Mouse (Mus musculus) CH12F3 (cell line): Measurements from ENCODE around the gene Zdhhc6.

Experiments
- in situ Hi-C: fragments of 300-500 bp; cut with MboI; formaldehyde crosslinking; loops from 2 replicates; pipeline ENCODE4 v1.14.3; 2020; ENCODE audit warnings: low sequenced_read_pairs

The Zdhhc6 gene

DNA sequence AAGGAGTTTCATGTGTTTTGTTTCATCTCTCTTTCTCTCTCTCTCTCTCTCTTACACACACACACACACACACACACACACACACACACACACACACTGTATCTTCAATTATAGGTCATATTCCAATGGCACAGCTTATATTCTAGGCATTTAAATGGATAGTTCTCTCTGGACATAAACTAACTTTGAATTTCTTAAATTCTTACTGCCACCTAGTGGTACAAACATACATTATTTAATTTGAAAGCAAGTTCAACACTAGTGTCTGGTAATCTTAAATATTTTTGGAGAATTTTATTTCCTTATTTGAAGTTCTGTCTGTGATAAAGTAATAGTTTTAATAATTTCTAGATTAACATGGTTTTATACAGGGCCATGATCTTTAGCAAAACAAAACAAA is 10.8 kb downstream of the Zdhhc6 start:
- in situ Hi-C loops: no loop called here

DNA sequence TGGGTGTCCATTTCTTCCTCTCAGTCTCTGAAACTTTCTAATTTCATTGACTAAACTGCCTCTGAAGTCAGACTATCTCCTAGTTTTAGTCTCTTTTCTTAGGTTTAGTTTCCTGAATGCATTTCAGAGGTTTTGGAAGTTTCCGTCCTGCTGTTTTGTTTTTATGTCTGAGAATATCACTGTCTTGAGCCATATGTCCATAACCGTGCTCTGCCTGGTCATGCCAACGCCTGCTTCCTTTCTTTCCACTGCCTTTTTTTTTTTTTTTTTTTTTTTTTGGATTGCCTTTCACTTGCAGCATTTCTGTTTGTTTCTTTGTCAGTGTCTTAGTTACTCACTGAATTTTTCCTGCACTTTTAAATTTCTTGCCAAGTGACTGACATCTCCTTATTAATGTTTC is 15.3 kb downstream of the Zdhhc6 start:
- in situ Hi-C loops: no loop called here

DNA sequence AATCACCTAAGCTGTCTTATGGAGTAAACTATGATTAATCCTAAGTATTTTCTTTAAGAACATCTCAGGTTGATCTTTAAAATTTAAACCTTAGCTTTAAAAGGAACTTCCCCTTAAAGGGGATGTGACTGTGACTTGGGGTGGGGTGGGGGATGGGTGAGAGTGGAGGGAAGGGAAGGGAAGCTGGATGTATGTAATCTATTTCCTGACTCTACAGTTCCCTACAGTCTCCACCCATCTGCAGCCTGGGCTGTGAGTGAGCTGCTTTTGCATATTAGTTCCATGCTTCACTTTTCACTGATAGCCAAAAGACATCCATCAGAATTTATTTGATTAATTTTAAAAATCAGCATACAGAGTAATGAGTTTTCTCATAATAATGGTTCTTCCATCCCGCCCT is 16.5 kb downstream of the Zdhhc6 start:
- in situ Hi-C loops: no loop called here

DNA sequence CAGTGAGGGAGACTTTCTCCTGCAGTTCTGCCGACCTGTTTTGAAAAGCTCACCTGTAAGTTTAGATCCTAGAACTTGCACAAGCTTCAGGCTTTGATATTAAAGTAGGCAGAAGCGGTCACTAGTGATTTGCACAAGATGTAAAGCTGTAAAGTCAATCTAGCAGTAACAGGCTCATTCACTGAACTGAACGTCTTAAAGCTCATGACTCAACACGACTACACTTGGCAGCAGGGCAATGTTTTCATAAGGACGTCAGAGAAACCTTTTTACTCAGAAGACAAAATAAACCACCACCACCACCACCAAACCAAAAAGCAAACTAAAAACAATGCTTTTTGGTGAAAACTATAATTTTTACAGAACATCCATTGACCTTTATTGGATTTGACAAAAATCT is 17.9 kb downstream of the Zdhhc6 start:
- in situ Hi-C loops: no loop called here

DNA sequence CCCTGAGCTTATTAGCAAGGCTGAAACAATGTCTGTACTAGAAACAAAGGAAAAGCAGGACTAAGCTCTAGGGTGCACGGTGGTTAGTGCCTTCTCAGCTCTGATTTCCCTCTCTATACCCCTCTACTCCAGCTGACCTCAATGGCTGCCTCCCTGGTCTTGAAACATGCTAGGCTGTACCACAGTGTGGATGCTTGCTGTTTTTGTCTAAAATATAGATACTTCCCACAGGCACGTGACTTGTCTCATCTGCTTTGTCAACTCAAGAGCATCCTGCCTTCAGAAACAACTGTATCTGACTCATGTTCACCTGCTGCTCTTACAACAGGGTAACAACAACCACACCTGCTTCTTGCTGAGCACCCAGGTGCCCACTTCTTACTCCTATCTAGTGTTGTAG is 18.3 kb downstream of the Zdhhc6 start:
- in situ Hi-C loops: no loop called here

DNA sequence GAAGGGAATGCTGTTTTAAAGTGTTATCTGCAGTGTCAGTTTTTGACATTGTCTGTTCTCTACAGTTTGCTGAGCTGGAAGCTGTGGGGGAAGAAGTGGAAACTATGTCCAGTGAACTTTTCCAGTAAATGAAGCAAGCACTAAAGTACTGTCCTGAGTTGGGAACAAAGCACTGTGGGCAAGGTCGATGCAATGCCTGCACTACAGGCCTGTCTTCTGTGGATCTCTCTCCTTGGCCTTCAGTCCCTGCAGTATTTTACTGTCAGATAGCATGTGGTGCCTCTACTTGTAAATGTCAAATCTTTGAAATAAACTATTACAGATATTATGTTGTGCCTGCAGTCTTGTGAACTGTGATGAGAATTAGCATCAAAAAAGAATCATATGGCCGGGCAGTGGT is 19.5 kb downstream of the Zdhhc6 start:
- in situ Hi-C loops: no loop called here

DNA sequence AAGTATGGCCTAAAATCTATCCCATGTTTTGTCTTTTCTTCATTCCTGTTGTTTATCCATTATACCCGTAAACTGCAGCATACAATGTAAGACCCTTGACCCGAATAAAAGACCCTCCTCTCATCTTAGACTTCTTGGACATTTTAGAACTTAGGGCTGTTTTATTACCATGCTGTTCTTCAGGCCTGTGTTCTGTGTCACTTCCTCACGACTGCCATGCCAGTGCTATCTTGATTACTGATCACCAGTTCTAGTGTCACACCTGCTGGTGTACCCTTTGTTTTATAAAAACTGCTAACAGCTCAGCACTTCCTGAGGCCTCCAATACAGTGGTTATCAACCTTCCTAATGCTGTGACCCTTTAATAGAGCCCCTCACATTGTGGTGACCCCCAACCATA is 20.3 kb downstream of the Zdhhc6 start:
- in situ Hi-C loops: no loop called here

DNA sequence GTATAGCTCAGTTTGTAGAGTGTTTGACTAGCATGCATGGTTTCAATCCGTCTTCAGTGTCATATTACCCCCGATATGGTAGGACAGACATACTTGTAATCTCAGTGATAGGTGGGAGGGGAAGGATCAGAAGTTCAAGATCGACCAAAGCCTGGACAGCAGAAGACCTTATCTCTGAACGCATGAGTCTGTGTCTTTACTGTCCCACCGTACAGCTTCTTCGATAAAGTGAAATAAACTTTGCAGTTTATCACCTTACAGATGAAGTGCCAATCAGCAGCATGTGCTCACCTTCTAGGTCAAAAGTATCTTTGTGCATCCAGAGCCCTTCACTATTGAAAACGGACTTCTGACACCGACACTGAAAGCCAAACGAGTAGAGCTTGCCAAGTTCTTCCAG is 20.8 kb downstream of the Zdhhc6 start:
- in situ Hi-C loops: no loop called here

DNA sequence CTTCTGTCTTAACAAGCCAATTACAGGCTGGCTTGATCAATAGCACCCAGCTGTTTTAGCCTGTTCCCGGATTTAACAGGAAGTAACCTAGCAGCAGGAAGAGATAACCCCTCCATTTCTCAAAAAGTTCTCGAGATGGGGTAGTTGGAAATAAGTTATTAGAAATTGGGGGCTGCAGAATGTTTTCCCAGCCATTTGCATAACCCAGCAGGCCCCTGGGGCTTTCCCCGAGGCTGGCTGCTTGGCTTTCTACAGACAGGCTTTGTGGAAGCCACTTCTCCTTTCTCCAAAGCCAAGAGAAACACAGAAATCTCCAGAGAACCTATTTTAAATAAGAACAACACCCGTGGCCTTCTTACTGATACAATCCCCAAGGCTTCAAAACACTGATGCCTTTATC is 22.7 kb downstream of the Zdhhc6 start:
- in situ Hi-C loops: no loop called here

DNA sequence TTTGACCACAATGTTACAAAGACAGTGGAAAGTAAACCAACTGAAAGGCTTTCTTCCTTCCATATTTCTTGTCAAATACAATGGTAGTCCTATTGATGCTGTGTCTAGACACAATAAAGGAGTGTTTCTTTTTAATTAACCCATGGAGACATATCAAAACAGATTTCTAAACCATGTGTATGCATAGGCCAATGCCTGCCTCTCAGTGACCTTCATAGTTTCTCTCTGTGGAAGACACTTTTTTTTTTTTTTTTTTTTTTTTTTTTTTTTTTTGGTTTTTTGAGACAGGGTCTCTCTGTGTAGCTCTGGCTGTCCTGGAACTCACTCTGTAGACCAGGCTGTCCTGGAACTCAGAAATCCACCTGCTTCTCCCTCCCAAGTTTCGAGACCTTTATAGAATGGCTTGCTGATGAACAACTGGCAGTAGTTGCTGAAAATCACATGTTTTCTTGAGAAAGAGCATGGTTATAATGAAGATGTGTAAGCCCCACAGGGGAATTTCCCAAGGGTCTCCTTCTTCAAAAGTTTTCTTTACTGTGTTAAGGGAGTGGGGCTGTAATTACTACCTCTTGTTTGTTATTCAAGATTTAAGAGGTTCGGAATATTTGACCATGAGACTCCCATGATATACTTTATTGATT is 23.5 kb downstream of the Zdhhc6 start:
- in situ Hi-C loops: no loop called here

DNA sequence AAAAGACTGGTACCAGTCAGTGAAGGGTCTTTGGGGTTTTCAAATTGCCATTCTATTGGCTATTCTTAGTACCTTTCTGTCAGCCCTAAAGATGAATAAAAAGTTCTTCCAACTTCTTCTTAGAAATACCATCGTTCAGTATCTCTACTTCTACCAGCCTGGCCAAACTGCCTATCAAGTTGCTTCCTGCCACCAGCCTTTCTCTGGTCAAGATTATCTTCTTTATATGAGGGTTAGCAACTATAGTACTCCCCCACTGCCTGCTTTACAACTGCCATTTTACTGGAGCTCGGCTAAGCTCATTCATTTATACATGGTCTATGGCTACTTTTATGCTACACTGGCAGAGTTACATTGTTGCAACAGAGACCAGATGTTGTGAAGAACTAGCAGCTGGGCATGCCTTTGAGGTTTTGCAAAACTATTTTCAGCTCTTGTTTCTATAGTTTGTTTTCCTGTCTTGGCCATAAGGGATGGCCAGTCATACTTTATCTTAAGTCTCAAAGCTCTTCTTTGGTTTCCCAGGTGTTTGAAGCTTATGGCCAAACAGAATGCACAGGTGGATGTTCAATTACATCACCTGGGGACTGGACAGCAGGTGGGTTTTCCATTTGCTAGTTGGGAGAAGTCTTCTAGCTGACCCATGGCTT is 25.1 kb downstream of the Zdhhc6 start:
- in situ Hi-C loops: no loop called here

DNA sequence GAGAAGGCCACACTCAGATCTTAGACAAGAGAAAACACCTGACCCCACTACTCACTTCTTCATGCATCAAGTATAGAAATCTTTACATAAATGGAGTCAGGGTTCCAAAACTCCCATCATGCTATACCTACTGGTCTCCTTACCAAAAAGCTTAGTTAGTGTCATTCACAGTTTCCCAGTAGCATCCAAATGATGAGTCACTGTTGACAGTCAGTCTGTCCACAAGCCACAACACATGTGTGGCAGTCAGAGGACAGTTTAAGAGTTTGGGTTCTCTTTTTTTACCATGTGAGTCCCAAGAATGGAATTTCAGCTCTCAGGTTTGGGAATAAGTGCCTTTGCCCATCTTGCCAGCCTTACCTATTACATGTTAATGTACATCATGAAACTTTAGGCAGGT is 26.9 kb downstream of the Zdhhc6 start:
- in situ Hi-C loops: no loop called here

DNA sequence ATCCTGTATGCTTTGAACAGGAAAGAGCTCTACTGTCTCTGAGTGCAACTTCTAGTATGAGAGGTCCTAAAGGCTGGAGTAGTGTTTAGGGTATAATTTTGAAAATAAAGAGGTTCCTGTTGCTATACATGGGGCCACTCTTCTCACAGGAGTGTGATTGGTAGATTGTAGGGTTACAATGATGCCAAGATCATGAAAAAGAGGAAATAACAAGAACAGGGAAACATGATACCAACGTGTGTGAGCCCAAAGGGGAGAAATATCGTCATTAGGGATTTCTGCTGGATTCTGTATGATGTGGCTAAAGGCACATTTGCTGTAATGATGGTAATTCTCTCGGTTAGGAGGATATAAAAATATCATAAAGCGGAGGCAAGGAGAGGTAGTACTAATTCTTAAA is 29.8 kb downstream of the Zdhhc6 start:
- in situ Hi-C loops: no loop called here

DNA sequence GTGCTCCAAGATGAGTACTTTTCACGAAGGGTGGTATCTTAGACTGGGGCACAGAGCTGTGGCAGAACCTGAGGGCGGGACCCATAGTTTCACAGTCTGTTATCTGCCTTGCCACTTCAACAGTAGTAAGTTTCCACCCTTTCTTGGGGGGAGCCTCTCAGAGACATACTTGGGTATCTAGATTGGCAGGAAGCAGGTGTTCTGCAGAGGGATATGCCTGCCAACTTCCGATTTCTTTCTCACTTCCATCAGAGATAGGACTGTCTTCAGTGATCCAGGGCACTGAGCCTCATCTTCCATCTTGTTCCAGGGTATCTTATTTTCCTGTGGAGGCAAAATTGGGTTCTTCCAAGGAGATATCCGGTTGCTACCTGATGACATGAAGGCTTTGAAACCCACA is 31.7 kb downstream of the Zdhhc6 start:
- in situ Hi-C loops: no loop called here

DNA sequence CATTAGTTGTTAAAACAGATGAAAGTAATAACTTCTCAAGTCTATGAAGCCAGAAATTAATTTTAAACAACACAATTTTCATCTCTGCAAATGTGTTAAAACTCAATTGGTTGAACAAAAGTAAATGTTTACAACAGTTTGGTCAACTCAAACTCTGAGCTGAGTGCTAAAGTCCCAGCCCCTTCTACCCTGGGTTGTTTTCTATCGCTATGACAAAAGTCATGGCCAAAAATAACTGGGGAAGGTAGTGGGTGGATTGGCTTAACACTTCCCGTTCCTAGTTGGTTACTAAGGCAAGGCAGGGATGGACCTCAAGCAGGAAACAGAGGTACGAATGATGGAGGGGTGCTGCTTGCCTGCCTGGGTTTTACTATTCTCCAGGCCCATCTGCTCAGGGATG is 39.1 kb downstream of the Zdhhc6 start:
- in situ Hi-C loops: no loop called here

DNA sequence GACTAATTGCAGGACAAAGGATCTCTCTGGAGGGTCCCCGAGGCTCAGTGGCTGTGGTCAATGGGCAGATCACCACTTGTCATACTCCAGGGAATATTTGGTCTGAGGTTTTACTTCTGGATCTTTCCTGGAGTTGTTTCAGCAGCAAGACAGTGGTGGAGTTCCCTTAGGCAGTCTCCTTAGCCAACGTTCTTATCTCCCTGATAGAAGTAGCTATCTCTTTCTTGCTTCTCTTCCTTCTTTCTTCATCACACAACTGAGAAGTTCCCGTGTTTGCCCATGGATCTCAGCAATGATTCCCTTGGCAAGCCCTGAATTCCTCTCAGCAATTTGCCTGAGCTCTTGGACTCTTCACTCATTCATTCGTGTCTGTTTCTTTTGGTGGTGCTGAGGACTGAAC is 39.7 kb downstream of the Zdhhc6 start:
- in situ Hi-C loops: no loop called here

DNA sequence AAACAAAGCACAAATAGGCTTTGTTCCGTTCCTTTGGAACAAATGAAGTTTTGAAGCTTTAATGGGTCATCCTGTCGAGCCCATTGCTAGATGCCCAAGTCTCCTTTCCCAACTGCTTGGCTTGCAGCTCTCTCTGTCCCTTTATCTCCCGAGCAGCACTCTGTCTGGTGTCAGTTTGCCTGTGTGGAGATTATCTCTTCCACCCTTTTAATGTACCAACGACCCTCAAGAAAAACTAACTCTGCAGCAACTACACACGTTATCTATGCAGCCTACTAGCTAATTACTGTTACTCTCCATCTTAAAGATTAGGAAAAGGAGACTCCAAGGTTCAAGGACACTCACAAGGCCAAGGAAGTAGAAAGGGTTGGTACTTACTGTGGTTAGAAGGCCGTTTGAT is 42.5 kb downstream of the Zdhhc6 start:
- in situ Hi-C loops: no loop called here

DNA sequence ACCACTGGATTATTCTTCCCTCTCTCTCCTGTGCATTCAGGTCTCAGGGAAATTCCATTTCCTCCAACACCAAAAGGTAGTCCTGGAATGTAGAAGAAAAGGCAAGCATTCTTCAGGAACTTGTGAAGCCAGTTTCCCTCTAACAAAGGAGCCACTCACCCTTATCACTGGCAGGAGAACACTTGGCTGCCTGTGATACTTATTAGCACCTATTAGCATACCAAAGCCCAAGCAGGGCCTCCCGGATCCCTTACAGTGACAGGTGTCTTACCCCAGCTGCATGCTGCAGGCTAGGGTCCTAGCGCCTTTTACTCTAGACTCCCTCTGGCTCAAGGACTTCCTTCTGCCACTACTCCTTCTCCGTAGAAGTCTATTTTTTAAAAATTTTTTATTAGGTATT is 44.4 kb downstream of the Zdhhc6 start:
- in situ Hi-C loops: no loop called here

DNA sequence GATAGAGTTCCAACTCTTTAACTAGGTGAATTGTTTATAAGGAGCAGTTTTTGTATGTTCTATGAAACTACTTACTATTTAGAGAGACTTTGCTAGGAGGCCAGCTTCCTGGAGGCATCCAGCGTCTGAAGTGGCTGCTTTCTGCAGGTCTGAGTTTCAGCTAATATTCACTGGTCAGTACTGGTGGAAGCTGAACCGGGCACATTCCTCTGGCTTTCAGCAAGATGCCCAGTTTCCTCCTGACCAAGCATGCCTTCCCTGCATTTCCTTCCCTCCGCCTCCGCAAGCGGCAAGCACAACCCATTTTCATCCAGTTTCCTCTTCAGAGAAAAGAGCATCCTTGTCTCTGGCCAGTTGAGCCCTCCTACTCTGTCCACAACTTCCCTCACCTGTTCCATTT is 46.8 kb downstream of the Zdhhc6 start:
- in situ Hi-C loops: no loop called here

DNA sequence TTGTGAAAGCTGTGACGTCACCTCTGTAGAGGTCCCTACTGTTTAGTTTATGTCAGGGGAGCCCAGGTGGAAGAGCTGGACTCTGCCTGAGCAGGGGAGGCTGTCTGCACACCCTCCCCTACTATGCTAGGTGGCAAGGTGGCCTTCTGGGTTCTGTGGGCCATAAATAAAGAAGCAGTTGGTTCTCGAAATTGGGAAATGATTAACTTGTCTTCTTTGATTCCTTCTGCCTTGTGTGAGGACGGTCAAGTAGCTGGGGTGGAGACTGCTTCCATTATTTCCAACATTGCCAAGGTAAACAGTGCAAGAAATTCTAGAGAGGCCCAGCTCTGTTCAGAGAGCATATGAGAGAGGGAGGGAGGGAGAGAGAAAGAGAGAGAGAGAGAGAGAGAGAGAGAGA is 47.7 kb downstream of the Zdhhc6 start:
- in situ Hi-C loops: no loop called here

DNA sequence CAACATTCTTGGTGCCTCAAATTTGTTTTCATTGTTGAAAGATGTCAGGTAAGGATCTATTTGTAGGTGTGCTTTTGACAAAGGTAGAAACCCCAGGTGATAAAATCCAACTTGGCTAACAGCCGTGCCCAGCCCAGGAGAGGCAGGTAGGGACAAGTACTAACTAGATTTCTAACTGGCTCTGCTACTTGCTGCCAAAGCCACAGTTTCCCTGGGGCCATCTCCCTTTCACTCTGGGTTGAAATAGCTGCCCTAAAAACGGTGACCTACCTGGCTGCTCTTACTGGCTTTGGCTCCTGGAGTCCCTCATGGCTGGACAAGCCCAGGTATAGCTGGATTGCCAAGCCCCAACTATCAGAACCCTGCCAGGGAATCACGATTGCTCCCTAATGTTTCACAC is 49.0 kb downstream of the Zdhhc6 start:
- in situ Hi-C loops: no loop called here

DNA sequence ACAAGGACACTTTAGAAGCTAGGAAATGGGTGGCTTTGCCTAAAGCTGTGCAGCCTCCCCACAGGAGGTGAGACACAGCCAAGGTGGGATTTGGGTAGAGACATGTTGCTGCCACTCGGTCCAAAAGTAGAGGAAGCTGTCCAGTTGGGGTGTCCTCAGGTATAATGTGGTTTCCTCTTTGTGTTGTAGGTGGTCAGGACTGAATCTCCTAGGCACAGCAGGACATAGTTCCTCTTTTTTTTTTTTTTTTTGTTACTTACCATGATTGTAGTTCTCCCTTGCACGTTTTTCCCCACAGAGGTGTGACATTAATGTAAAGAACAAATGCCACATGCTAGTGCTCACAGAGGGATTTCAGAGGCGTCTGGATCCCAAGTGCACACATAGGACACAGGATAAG is 50.6 kb downstream of the Zdhhc6 start:
- in situ Hi-C loops: no loop called here
